Comparison of ENCODE assay signal across 20 mouse cellular contexts in the genomic region with DNA sequence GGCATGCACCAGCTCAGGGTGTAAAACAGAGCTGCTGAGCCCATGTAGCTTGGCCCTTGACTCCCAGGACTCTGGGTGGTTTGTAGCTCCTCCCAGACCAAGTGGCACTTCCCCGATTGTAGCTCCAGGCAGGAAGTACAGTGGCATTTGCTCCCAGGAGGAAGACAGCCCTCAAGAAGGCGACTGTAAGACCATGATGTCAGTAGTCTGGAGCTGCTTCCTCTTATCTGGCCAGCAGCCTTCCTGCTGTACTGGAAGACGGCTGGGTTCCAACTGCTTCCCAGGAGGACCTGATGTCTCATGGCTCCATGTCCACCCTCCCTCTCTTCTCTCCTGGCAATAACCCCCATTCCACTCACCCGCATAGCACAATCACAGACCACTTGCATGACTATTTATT.
DNase-seq lines count a peak whose midpoint lies in the region; ATAC-seq lines count a peak whose summit lies in the region.
"Had no signal": no experiment of that assay in that cellular context is flagged by ENCODE, and none has a peak within 500 bp of the region (broad histone marks: within the 10 kb centered on the region; RNA-seq: fewer than 3 reads in every experiment).

No protein-coding gene starts in this region.

- H3K9me3 ChIP-seq in heart, embryonic 10.5 days = no peaks in the 10 kb centered on the region
- no peaks in the 10 kb centered on the region for H3K9me3 ChIP-seq in forebrain, embryonic 12.5 days
- H3K9me3 ChIP-seq: embryonic facial prominence, embryonic 15.5 days; hindbrain, embryonic 13.5 days; limb, embryonic 15.5 days; liver, embryonic 15.5 days; neural tube, embryonic 15.5 days had no signal

- no peak overlapping the region for H3K4me3 ChIP-seq in heart, embryonic 10.5 days
- H3K4me3 ChIP-seq in forebrain, embryonic 12.5 days (replicated peaks) = no peak overlapping the region
- H3K4me3 ChIP-seq: embryonic facial prominence, embryonic 15.5 days; hindbrain, embryonic 13.5 days; limb, embryonic 15.5 days; liver, embryonic 15.5 days; neural tube, embryonic 15.5 days had no signal

- H3K4me2 ChIP-seq in forebrain, embryonic 12.5 days = no peak overlapping the region
- H3K4me2 ChIP-seq: embryonic facial prominence, embryonic 15.5 days; hindbrain, embryonic 13.5 days; limb, embryonic 15.5 days; liver, embryonic 15.5 days; neural tube, embryonic 15.5 days had no signal

- peak; percentile 22 for DNase-seq in heart, adult 8-10 months (ENCODE audit: low spot score)
- no peak for DNase-seq in heart, postnatal 25 days (ENCODE audit: low spot score)
- peak; percentile 25 for DNase-seq in brain, adult 2 months (ENCODE audit: low read depth, low spot score)
- DNase-seq in heart, embryonic 10.5 days (ENCODE audit: low spot score) = no peak
- DNase-seq in lung, postnatal 36 days = peak; percentile 7
- DNase-seq in thymus, postnatal 0 days (ENCODE audit: low spot score) = no peak
- DNase-seq in left cerebral cortex, adult 11 months (ENCODE audit: low spot score) = no peak
- DNase-seq: cerebellum, postnatal 10 days; embryo, embryonic 11 days; kidney, adult 8-10 months; kidney, postnatal 4 days; midbrain, embryonic 14.5 days had no signal

- intact Hi-C loops in heart, postnatal 25 days (cut with DNase I) = no loop called here

- H3K4me1 ChIP-seq in heart, embryonic 10.5 days = peaks cover 45% of the 10 kb centered on the region
- peaks cover 4% of the 10 kb centered on the region; the same call in 1 of the 2 replicates for H3K4me1 ChIP-seq in forebrain, embryonic 12.5 days
- H3K4me1 ChIP-seq: liver, embryonic 15.5 days had no signal

- 0 out of 2 replicates have a peak overlapping the region, but pooled peaks have one; percentile 52 for H3K27ac ChIP-seq in heart, embryonic 10.5 days
- H3K27ac ChIP-seq in forebrain, embryonic 12.5 days = no peak overlapping the region
- H3K27ac ChIP-seq: embryonic facial prominence, embryonic 15.5 days; limb, embryonic 15.5 days; liver, embryonic 15.5 days; macrophage; neural tube, embryonic 15.5 days had no signal

- whole genome bisulfite sequencing in heart, embryonic 10.5 days = 48% methylated on average over 4 of the region's 4 CpGs
- 89% methylated on average over 4 of the region's 4 CpGs for WGBS in forebrain, embryonic 12.5 days

- H3K36me3 ChIP-seq in heart, embryonic 10.5 days = no peaks in the 10 kb centered on the region
- no peaks in the 10 kb centered on the region for H3K36me3 ChIP-seq in forebrain, embryonic 12.5 days (replicated peaks)
- H3K36me3 ChIP-seq: embryonic facial prominence, embryonic 15.5 days; hindbrain, embryonic 13.5 days; limb, embryonic 15.5 days; liver, embryonic 15.5 days; neural tube, embryonic 15.5 days had no signal

- no peak overlapping the region for H3K9ac ChIP-seq in forebrain, embryonic 12.5 days
- H3K9ac ChIP-seq: embryonic facial prominence, embryonic 15.5 days; hindbrain, embryonic 13.5 days; limb, embryonic 15.5 days; liver, embryonic 15.5 days; neural tube, embryonic 15.5 days had no signal

- ATAC-seq in forebrain, embryonic 12.5 days (ENCODE audit: low FRiP score) = no peak
- ATAC-seq: inflammation-experienced regulatory T-cells, adult 6 months had no signal

- H3K27me3 ChIP-seq in heart, embryonic 10.5 days (ENCODE audit: insufficient read depth, poor library complexity, severe bottlenecking) = peaks cover 5% of the 10 kb centered on the region; the same call in 1 of the 2 replicates
- peaks cover 4% of the 10 kb centered on the region; the same call in 1 of the 2 replicates for H3K27me3 ChIP-seq in forebrain, embryonic 12.5 days
- H3K27me3 ChIP-seq: embryonic facial prominence, embryonic 15.5 days; hindbrain, embryonic 13.5 days; limb, embryonic 15.5 days; liver, embryonic 15.5 days; neural tube, embryonic 15.5 days had no signal

Comparison
In these comparisons a context has a peak if more than half of its experiments do, and no peak if none do; other contexts are left out.
1. DNase-seq: peak in heart, adult 8-10 months (single experiment), brain, adult 2 months (single experiment) and lung, postnatal 36 days (single experiment); none in heart, postnatal 25 days (single experiment), heart, embryonic 10.5 days (single experiment), thymus, postnatal 0 days (single experiment) and left cerebral cortex, adult 11 months (single experiment).